10 mouse cellular contexts compared by ENCODE assay signal in the genomic region with DNA sequence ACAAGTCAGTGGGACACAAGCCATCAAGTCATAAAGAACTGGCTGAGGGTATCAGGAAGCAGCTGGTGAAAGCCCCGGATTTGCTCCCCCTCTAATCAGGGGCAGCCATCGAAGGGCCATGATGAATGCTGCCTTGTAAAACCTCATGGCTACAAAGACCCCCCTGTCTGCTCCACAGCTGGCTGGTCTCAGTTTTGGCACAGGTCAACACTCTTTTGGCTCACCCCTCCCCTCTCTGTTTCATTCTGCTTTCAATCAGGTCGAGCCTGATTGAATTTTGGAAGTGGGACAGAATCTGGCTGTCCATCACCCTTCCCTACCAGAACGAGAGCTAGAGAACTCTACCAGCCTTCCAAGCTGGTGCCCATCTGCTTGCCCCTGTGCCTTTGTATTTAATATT. TPM values are rescaled to one million over a fixed set of nuclear protein-coding genes. Genes with fewer than 3 reads are reported as not detected.
DNase-seq lines count a peak whose midpoint lies in the region; ATAC-seq lines count a peak whose summit lies in the region.
"Had no signal": no experiment of that assay in that cellular context is flagged by ENCODE, and none has a peak within 500 bp of the region (broad histone marks: within the 10 kb centered on the region; RNA-seq: fewer than 3 reads in every experiment).

No protein-coding gene starts in this region.

- H3K4me3 ChIP-seq in hindbrain, embryonic 13.5 days: no peak overlapping the region
- H3K4me3 ChIP-seq in hindbrain, embryonic 11.5 days (ENCODE audit: low read depth, low read length): no peak overlapping the region
- no peak overlapping the region for H3K4me3 ChIP-seq in neural tube, embryonic 13.5 days
- H3K4me3 ChIP-seq in hindbrain, embryonic 16.5 days (ENCODE audit: low read length): no peak overlapping the region
- no peak overlapping the region for H3K4me3 ChIP-seq in midbrain, embryonic 15.5 days

- ATAC-seq in hindbrain, embryonic 13.5 days (ENCODE audit: low FRiP score): peak; percentile 52
- no peak for ATAC-seq in hindbrain, embryonic 11.5 days (ENCODE audit: low FRiP score)
- peak; percentile 53; the same call in 1 of the 2 replicates for ATAC-seq in neural tube, embryonic 13.5 days (ENCODE audit: low read depth)
- peak; percentile 88 for ATAC-seq in hindbrain, embryonic 16.5 days
- ATAC-seq in midbrain, embryonic 15.5 days (replicated peaks): peak; percentile 52; the same call in 1 of the 2 replicates
- ATAC-seq: CD4-positive, CD25-positive, alpha-beta regulatory T cell, adult 4 months had no signal

- H3K27ac ChIP-seq in hindbrain, embryonic 13.5 days: no peak overlapping the region
- no peak overlapping the region for H3K27ac ChIP-seq in hindbrain, embryonic 11.5 days (ENCODE audit: low read depth, low read length)
- no peak overlapping the region for H3K27ac ChIP-seq in neural tube, embryonic 13.5 days (replicated peaks)
- no peak overlapping the region for H3K27ac ChIP-seq in hindbrain, embryonic 16.5 days (ENCODE audit: low read depth, low read length)
- H3K27ac ChIP-seq in midbrain, embryonic 15.5 days: no peak overlapping the region

- H3K36me3 ChIP-seq in hindbrain, embryonic 13.5 days: no peaks in the 10 kb centered on the region
- H3K36me3 ChIP-seq in hindbrain, embryonic 11.5 days (ENCODE audit: control insufficient read depth, insufficient read depth, low read length): no peaks in the 10 kb centered on the region
- no peaks in the 10 kb centered on the region for H3K36me3 ChIP-seq in neural tube, embryonic 13.5 days
- H3K36me3 ChIP-seq in hindbrain, embryonic 16.5 days (ENCODE audit: control insufficient read depth, insufficient read depth, low read length): no peaks in the 10 kb centered on the region
- no peaks in the 10 kb centered on the region for H3K36me3 ChIP-seq in midbrain, embryonic 15.5 days (replicated peaks)

- WGBS in hindbrain, embryonic 13.5 days: 35% methylated on average over 4 of the region's 4 CpGs
- WGBS in hindbrain, embryonic 11.5 days: 46% methylated on average over 4 of the region's 4 CpGs
- WGBS in neural tube, embryonic 13.5 days: 14% methylated on average over 4 of the region's 4 CpGs
- WGBS in hindbrain, embryonic 16.5 days: 33% methylated on average over 4 of the region's 4 CpGs
- 42% methylated on average over 4 of the region's 4 CpGs for WGBS in midbrain, embryonic 15.5 days

- DNase-seq in hindbrain, embryonic 11.5 days (ENCODE audit: low spot score): no peak
- no peak for DNase-seq in neural tube, embryonic 10.5 days (ENCODE audit: extremely low spot score, low spot score)
- DNase-seq in urinary bladder, postnatal 36 days (ENCODE audit: low spot score in 2 of 2): no peak
- DNase-seq in thymus, postnatal 0 days (ENCODE audit: low spot score): no peak
- DNase-seq: thymus, postnatal 36 days had no signal

- no peaks in the 10 kb centered on the region for H3K27me3 ChIP-seq in hindbrain, embryonic 13.5 days
- H3K27me3 ChIP-seq in hindbrain, embryonic 11.5 days (ENCODE audit: control insufficient read depth, insufficient read depth, low read length): no peaks in the 10 kb centered on the region
- no peaks in the 10 kb centered on the region for H3K27me3 ChIP-seq in neural tube, embryonic 13.5 days
- H3K27me3 ChIP-seq in hindbrain, embryonic 16.5 days (replicated peaks; ENCODE audit: control insufficient read depth, insufficient read depth, low read length): no peaks in the 10 kb centered on the region
- H3K27me3 ChIP-seq in midbrain, embryonic 15.5 days (replicated peaks): no peaks in the 10 kb centered on the region

- H3K9ac ChIP-seq in hindbrain, embryonic 13.5 days: no peak overlapping the region
- no peak overlapping the region for H3K9ac ChIP-seq in hindbrain, embryonic 11.5 days (ENCODE audit: low read depth, low read length)
- H3K9ac ChIP-seq in neural tube, embryonic 13.5 days: no peak overlapping the region
- no peak overlapping the region for H3K9ac ChIP-seq in hindbrain, embryonic 16.5 days (ENCODE audit: low read depth, low read length)
- H3K9ac ChIP-seq in midbrain, embryonic 15.5 days: no peak overlapping the region

- no peak overlapping the region for H3K4me2 ChIP-seq in hindbrain, embryonic 13.5 days
- H3K4me2 ChIP-seq in hindbrain, embryonic 11.5 days (replicated peaks; ENCODE audit: low read depth, low read length): no peak overlapping the region
- H3K4me2 ChIP-seq in neural tube, embryonic 13.5 days: no peak overlapping the region
- no peak overlapping the region for H3K4me2 ChIP-seq in hindbrain, embryonic 16.5 days (ENCODE audit: low read length)
- no peak overlapping the region for H3K4me2 ChIP-seq in midbrain, embryonic 15.5 days

- H3K9me3 ChIP-seq in hindbrain, embryonic 13.5 days: no peaks in the 10 kb centered on the region
- no peaks in the 10 kb centered on the region for H3K9me3 ChIP-seq in hindbrain, embryonic 11.5 days (ENCODE audit: control insufficient read depth, low read length)
- no peaks in the 10 kb centered on the region for H3K9me3 ChIP-seq in neural tube, embryonic 13.5 days
- H3K9me3 ChIP-seq in hindbrain, embryonic 16.5 days (ENCODE audit: control insufficient read depth, low read length): no peaks in the 10 kb centered on the region
- no peaks in the 10 kb centered on the region for H3K9me3 ChIP-seq in midbrain, embryonic 15.5 days

- 0 out of 2 replicates have a peak, but pooled peaks cover 3% of the 10 kb centered on the region for H3K4me1 ChIP-seq in hindbrain, embryonic 13.5 days (replicated peaks)
- no peaks in the 10 kb centered on the region for H3K4me1 ChIP-seq in hindbrain, embryonic 11.5 days (replicated peaks; ENCODE audit: control insufficient read depth, insufficient read depth, low read length)
- peaks cover 5% of the 10 kb centered on the region; the same call in 1 of the 2 replicates for H3K4me1 ChIP-seq in neural tube, embryonic 13.5 days (replicated peaks)
- H3K4me1 ChIP-seq in hindbrain, embryonic 16.5 days (ENCODE audit: control insufficient read depth, insufficient read depth, low read depth, low read length): no peaks in the 10 kb centered on the region; the same call in 1 of the 2 replicates
- H3K4me1 ChIP-seq in midbrain, embryonic 15.5 days: no peaks in the 10 kb centered on the region

RNA-seq across cellular contexts. Expression of gene Lmcd1, which starts 37.8 kb away (rescaled TPM):
- polyA plus RNA-seq in hindbrain, embryonic 13.5 days (2015; fragmentation: Nextera tagmentation; extraction: Ambion mirVana): 10.1 and 12.1 TPM in 2 replicates
- polyA plus RNA-seq in hindbrain, embryonic 11.5 days (2014; fragmentation: Nextera tagmentation; extraction: Ambion mirVana): 6.6 and 8.4 TPM in 2 replicates
- polyA plus RNA-seq in neural tube, embryonic 13.5 days (2015; fragmentation: Nextera tagmentation; extraction: Ambion mirVana): 13.4 and 15.4 TPM in 2 replicates
- 10.3 and 13.4 TPM in 2 replicates for polyA plus RNA-seq in hindbrain, embryonic 16.5 days (2015; fragmentation: Nextera tagmentation; extraction: Ambion mirVana)
- 9.6 and 11.9 TPM in 2 replicates for polyA plus RNA-seq in midbrain, embryonic 15.5 days (2015; fragmentation: Nextera tagmentation; extraction: Ambion mirVana)
- polyA plus RNA-seq in thymus, postnatal 0 days (2015; fragmentation: Nextera tagmentation; extraction: Ambion mirVana): 3.3 and 3.6 TPM in 2 replicates
- polyA plus RNA-seq: CD4-positive, CD25-positive, alpha-beta regulatory T cell, adult 4 months had no signal
